Mouse (Mus musculus): Measurements from ENCODE around the gene Ppp1r15a.

DNA sequence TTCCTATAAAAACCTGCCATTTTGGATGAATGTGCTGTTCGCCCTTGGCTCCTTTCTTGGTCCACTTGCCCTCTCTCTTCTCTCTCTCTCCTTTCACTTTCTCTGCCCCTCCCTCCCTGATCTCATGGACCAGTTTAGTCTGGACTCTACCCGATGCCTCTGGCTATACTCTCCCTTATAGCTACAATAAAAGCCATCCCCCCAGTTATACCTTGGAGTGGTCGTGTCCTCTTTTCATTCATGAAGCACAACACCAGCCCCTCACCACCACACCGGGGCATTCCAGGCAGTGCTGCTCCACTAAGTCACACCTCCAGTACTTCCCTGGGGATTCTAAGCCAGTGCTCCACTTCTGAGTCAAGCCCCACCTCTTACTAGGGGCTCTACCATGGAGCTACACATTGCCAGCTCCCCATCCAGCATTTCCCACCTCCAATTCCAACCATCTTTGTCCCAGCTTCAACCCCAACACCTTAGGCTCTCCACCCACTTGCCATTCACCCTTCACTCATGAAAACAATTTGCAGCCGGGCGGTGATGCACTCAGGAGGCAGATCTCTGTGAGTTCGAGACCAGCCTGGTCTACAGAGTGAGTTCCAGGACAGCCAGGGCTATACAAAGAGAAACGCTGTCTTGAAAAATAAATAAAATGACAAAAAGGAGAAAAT, 41.2 kb upstream of the Ppp1r15a start:
- TF ChIP-seq CTCF (IDR thresholded peaks at IDR 0.05; ENCODE audit: insufficient read depth, low read depth, low read length) (no peak), POLR2A (IDR thresholded peaks at IDR 0.05; ENCODE audit: insufficient read depth, low read depth, low read length) (no peak)
